Mouse (Mus musculus): ENCODE measurements around the gene Snf8.
A peak's percentile ranks its signal among the peaks of the same experiment; 100 is the strongest.

The Snf8 gene

GRCm38 (mm10) chr11:96075177-96075508 is 40.5 kb downstream of the Snf8 start:
- peak in 1 of 2 experiments; percentile 11 for DNase-seq

GRCm38 (mm10) chr11:96075509-96076220 is 41.0 kb downstream of the Snf8 start, which contains the start of gene Atp5g1:
Gene Atp5g1 (minus strand): TSS chr11:96075670.
- DNase-seq: peak; percentile 98 to 100

- DNase-seq: no peak
These were observed 41.8 kb downstream of the Snf8 start for GRCm38 (mm10) chr11:96076221-96077105.

- DNase-seq: no peak
These were observed 46.1 kb downstream of the Snf8 start for GRCm38 (mm10) chr11:96080736-96081135.

GRCm38 (mm10) chr11:96082682-96083081 is 48.0 kb downstream of the Snf8 start:
- DNase-seq: no peak

DNA sequence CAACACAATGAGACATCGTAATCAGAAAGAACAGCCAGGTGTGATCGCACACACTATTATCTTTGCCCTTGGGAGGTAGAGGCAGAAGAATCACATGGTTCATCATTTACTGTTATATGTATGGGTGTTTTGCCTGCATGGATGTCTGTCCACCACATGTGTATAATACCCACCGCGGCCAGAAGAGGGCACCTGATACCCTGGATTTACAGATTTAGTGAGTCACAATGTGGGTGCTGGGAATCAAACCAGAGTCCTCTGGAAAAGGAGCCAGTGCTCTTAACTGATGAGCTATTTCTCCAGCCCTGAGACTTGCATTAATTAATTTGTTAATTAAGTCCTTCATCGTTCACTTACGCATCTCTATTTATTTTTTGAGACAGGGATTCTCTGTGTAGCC is 53.3 kb downstream of the Snf8 start:
- no peak for DNase-seq

DNA sequence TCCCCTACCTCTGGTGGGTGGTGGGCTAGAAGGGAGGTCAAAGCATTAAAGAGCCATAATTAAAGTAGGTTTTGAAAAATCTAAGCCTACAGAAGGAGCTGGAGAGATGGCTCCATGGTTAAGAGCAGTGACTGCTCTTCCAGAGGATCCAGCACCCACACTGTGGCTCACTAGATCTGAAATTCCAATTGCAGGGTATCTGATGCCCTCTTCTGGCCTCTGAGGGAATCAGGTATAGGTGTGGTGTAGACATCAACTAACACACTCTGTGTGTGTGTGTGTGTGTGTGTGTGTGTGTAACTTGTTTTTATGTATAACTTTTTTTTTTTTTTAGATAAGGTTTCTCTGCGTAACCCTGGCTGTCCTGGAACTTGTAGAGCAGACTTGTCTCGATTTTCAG is 56.4 kb downstream of the Snf8 start:
- no peak for DNase-seq

DNA sequence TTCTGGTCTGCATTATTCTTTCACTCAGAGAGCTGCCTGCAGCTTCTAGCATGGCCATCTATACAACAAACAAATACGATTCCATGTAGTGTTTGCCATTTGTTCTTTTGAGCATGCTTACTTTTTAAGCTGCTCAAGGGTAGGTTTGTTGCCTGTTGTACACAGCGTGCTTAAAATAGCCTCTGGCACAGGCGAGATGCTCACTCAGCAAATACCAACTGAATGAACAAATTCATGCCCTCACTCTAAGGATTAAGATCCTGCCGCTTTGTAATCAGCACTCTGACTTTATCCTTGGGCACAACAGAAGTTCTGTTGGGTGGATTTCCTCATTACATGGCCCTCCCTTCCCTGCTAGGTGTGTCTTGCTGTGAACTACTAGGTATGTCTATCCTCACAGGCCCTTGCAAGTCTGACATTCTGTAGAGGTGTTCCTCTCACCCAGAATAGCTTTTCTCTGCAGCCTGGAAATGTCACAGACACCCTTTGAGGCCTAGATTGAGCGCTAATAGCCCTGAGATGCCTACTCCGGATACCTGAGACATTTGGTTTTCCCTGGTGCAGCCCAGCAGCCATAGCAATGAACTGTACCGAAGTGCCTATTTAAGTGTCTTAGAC is 58.1 kb downstream of the Snf8 start:
- no peak for DNase-seq

DNA sequence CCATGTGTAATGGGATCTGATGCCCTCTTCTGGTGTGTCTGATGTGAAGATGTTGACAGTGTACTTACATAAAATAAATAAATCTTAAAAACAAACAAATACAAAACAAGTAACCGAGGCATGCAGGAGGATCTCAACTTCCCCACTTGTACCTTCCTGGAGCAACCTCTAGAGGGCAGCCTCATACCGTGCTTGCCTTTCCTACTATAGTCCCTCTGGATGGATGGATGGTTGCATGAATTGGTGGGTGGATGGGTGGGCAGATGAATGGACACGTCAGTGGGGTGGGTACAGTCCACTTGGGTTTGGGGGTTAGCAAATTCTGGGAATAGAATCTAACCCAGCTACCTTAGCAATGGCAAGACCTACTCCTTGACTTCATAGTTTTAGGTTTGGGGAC is 58.7 kb downstream of the Snf8 start:
- DNase-seq: no peak
